Mouse (Mus musculus) spleen, adult 2 months (tissue): ENCODE data around the gene Zhx3.

ENCODE experiments used
- CTCF ChIP-seq: fragments of 200-500 bp; IDR thresholded peaks from 2 replicates; pipeline ENCODE4 v1.5.1; 2011; ENCODE audit warnings: mild to moderate bottlenecking, inconsistent platforms; ENCODE audit not compliant: insufficient read depth, insufficient read length, insufficient replicate concordance; ENCODE audit errors: extremely low read depth
- POLR2A ChIP-seq: fragments of 200-500 bp; IDR thresholded peaks from 2 replicates; pipeline ENCODE4 v1.6.1; 2011; ENCODE audit warnings: low read depth, low read length, inconsistent platforms

GRCm38 (mm10) chr2:160847664-160848063 lies 25.1 kb downstream of the Zhx3 start:
- TF ChIP-seq POLR2A (no peak), CTCF (no peak)
